Comparison of ENCODE assay signal across 27 mouse cellular contexts in the genomic region with DNA sequence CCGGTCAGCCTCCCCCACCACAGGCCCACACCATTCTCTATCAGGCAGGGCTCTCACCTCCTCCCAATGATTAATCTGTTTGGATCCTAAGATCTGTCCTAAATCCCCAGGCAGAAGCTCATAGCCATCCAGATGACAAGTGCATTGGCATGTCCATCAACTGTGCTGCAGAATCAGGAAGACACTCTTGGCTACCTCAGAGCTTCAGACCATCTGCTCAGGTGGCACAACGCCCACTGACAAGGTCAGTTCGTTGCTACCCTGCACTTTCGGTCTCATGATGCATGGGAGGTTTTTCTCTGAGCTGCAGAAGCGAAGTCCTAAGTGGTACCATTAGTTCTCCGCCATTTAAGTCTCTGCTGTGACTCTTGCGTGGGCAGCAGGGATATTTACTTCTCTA. TPM values are rescaled to one million over a fixed set of nuclear protein-coding genes. Genes with fewer than 3 reads are reported as not detected.
DNase-seq lines count a peak whose midpoint lies in the region; ATAC-seq and TF ChIP-seq lines count a peak whose summit lies in the region.
"Had no signal": no experiment of that assay in that cellular context is flagged by ENCODE, and none has a peak within 500 bp of the region (broad histone marks: within the 10 kb centered on the region; RNA-seq: fewer than 3 reads in every experiment).

No protein-coding gene starts in this region.

- no peaks in the 10 kb centered on the region for H3K27me3 ChIP-seq in midbrain, postnatal 0 days (ENCODE audit: insufficient read depth, low read length)
- H3K27me3 ChIP-seq in midbrain, embryonic 10.5 days (ENCODE audit: low read depth, poor library complexity, severe bottlenecking): no peaks in the 10 kb centered on the region
- H3K27me3 ChIP-seq: embryonic facial prominence, embryonic 12.5 days; forebrain, embryonic 15.5 days; heart, embryonic 15.5 days; midbrain, embryonic 12.5 days; neural tube, embryonic 13.5 days had no signal

- ATAC-seq in midbrain, postnatal 0 days (ENCODE audit: low FRiP score): no peak
- ATAC-seq in erythroid progenitor cell, adult 5-6 weeks (replicated peaks; ENCODE audit: low FRiP score, poor library complexity, severe bottlenecking): no peak
- ATAC-seq: activated CD4-positive, CD25-positive, alpha-beta regulatory T cell, adult 4 months; forebrain, embryonic 15.5 days; intestine, embryonic 16.5 days; liver, embryonic 12.5 days; liver, postnatal 0 days had no signal

- H3K27ac ChIP-seq in midbrain, postnatal 0 days (ENCODE audit: low read depth, low read length): no peak overlapping the region
- no peak overlapping the region for H3K27ac ChIP-seq in midbrain, embryonic 10.5 days (replicated peaks)
- H3K27ac ChIP-seq: embryonic facial prominence, embryonic 12.5 days; forebrain, embryonic 10.5 days; forebrain, embryonic 15.5 days; heart, embryonic 15.5 days; liver, embryonic 12.5 days; macrophage; midbrain, embryonic 12.5 days; neural tube, embryonic 13.5 days; stomach, postnatal 0 days had no signal

- 88% methylated on average over 7 of the region's 7 CpGs for WGBS in midbrain, postnatal 0 days
- 87% methylated on average over 7 of the region's 7 CpGs for WGBS in midbrain, embryonic 10.5 days

- peaks cover 15% of the 10 kb centered on the region; the same call in 1 of the 2 replicates for H3K4me1 ChIP-seq in midbrain, postnatal 0 days (ENCODE audit: insufficient read depth, low read length)
- H3K4me1 ChIP-seq in midbrain, embryonic 10.5 days: peaks cover 34% of the 10 kb centered on the region

- H3K9me3 ChIP-seq in midbrain, postnatal 0 days (ENCODE audit: low read length): no peaks in the 10 kb centered on the region
- H3K9me3 ChIP-seq in midbrain, embryonic 10.5 days (replicated peaks): no peaks in the 10 kb centered on the region
- H3K9me3 ChIP-seq: embryonic facial prominence, embryonic 12.5 days; forebrain, embryonic 10.5 days; forebrain, embryonic 15.5 days; heart, embryonic 15.5 days; liver, embryonic 12.5 days; midbrain, embryonic 12.5 days; neural tube, embryonic 13.5 days had no signal

- H3K4me2 ChIP-seq in midbrain, postnatal 0 days (ENCODE audit: low read depth, low read length, poor library complexity, severe bottlenecking): no peak overlapping the region
- H3K4me2 ChIP-seq: embryonic facial prominence, embryonic 12.5 days; forebrain, embryonic 15.5 days; heart, embryonic 15.5 days; liver, embryonic 12.5 days; midbrain, embryonic 12.5 days; neural tube, embryonic 13.5 days had no signal

- no peak overlapping the region for H3K4me3 ChIP-seq in midbrain, postnatal 0 days (ENCODE audit: low read depth, low read length)
- no peak overlapping the region for H3K4me3 ChIP-seq in midbrain, embryonic 10.5 days
- H3K4me3 ChIP-seq: embryonic facial prominence, embryonic 12.5 days; forebrain, embryonic 10.5 days; forebrain, embryonic 15.5 days; heart, embryonic 15.5 days; liver, embryonic 12.5 days; midbrain, embryonic 12.5 days; neural tube, embryonic 13.5 days had no signal

- H3K9ac ChIP-seq in midbrain, postnatal 0 days (replicated peaks; ENCODE audit: low read length, poor library complexity, severe bottlenecking): no peak overlapping the region
- H3K9ac ChIP-seq: embryonic facial prominence, embryonic 12.5 days; forebrain, embryonic 15.5 days; heart, embryonic 15.5 days; liver, embryonic 12.5 days; liver, postnatal 0 days; midbrain, embryonic 12.5 days; neural tube, embryonic 13.5 days had no signal

- peak; percentile 62 for DNase-seq in midbrain, postnatal 0 days (ENCODE audit: low spot score)
- DNase-seq in midbrain, embryonic 10.5 days (ENCODE audit: low spot score): no peak
- DNase-seq in cerebellum, adult 18-20 months: peak; percentile 92
- DNase-seq in cerebellum, postnatal 10 days: peak; percentile 96 to 97
- no peak for DNase-seq in kidney, postnatal 10 days
- DNase-seq in heart, adult 18-20 months: no peak
- DNase-seq: adrenal gland, adult 2 months; B cell, adult 2 months; embryo, embryonic 11 days; gastrocnemius, postnatal 36 days; kidney, postnatal 25 days; liver, postnatal 0 days; right cerebral cortex, postnatal 4 days; thymus, adult 18-20 months; thymus, postnatal 25 days had no signal

- no peak for TF ChIP-seq CTCF in midbrain, postnatal 0 days (IDR thresholded peaks at IDR 0.05)

- H3K36me3 ChIP-seq in midbrain, postnatal 0 days (ENCODE audit: insufficient read depth, low read length): no peaks in the 10 kb centered on the region
- peaks cover 12% of the 10 kb centered on the region for H3K36me3 ChIP-seq in midbrain, embryonic 10.5 days
- H3K36me3 ChIP-seq: forebrain, embryonic 15.5 days; heart, embryonic 15.5 days; neural tube, embryonic 13.5 days had no signal

RNA-seq across cellular contexts. Expression of gene Snx19, which starts 1.7 kb away (rescaled TPM):
- total RNA-seq in midbrain, postnatal 0 days (2014; rRNA removed): 26.5 and 33.7 TPM in 2 replicates
- polyA plus RNA-seq in midbrain, postnatal 0 days (2015; fragmentation: Nextera tagmentation; extraction: Ambion mirVana): 17.6 and 17.7 TPM in 2 replicates
- 21.7 and 25.1 TPM in 2 replicates for polyA plus RNA-seq in midbrain, embryonic 10.5 days (2016; fragmentation: Nextera tagmentation; extraction: Ambion mirVana)
- 10 to 100 TPM; 23.0 to 27.9 TPM for total RNA-seq in heart, adult 18-20 months (2021)
- total RNA-seq in erythroid progenitor cell, adult 5-6 weeks (2015; ENCODE audit: low replicate concordance): 2.5 and 4.6 TPM in 2 replicates
- total RNA-seq in erythroid progenitor cell, adult 5-6 weeks (2017; ENCODE audit: low replicate concordance): 2.8 and 6.5 TPM in 2 replicates

Comparison
In these comparisons a context has a peak if more than half of its experiments do, and no peak if none do; other contexts are left out.
1. DNase-seq: peak in midbrain, postnatal 0 days (single experiment), cerebellum, adult 18-20 months (2 of 2) and cerebellum, postnatal 10 days (2 of 2); none in midbrain, embryonic 10.5 days (single experiment), kidney, postnatal 10 days (single experiment) and heart, adult 18-20 months (0 of 2).